Mouse (Mus musculus) spleen, adult 10 weeks (tissue): Measurements from ENCODE around the gene Chd4. TPM values are rescaled to one million over a fixed set of nuclear protein-coding genes. Genes with fewer than 3 reads are reported as not detected.

Source experiments
- polyA plus RNA-seq: library from polyadenylated mRNA; stranded (reverse); fragments of 350-450 nt; fragmentation: Illumina TruSeq; extraction: RNeasy Lipid Tissue Mini Kit (QIAGEN cat#74804); gene quantifications from one replicate; pipeline ENCODE4 v1.2.3, GENCODE M21; 2015; ENCODE audit warnings: low replicate concordance; ENCODE audit not compliant: insufficient read depth

The Chd4 gene
- 174 TPM for polyA plus RNA-seq

GRCm38 (mm10) chr6:125095391-125096278 is at the start of gene Chd4:
Gene Chd4 (plus strand): TSS chr6:125095981.

GRCm38 (mm10) chr6:125049678-125050077 is 46.1 kb upstream of the Chd4 start, which contains the start of gene Acrbp:
Gene Acrbp (plus strand): TSS chr6:125049689.

GRCm38 (mm10) chr6:125067571-125067995 is 28.2 kb upstream of the Chd4 start, which contains the start of gene Lpar5:
Gene Lpar5 (plus strand): TSS chr6:125067920.

GRCm38 (mm10) chr6:125131302-125132156 is 35.7 kb downstream of the Chd4 start, which contains the start of gene Nop2:
Gene Nop2 (plus strand): TSS chr6:125131909.

GRCm38 (mm10) chr6:125145001-125145400 is 49.2 kb downstream of the Chd4 start, which contains the start of gene Iffo1:
Gene Iffo1 (plus strand): TSS chr6:125145241.

GRCm38 (mm10) chr6:125166051-125166751 is 70.4 kb downstream of the Chd4 start, which contains the start of gene Gapdh:
Gene Gapdh (minus strand): TSS chr6:125166467.

Other genes starting within 250 kb of the Chd4 start
- gene P3h3, start 238.2 kb upstream of the Chd4 start, polyA plus RNA-seq = 6.7 TPM
- 1.0 TPM for gene Gpr162, start 232.0 kb upstream of the Chd4 start, polyA plus RNA-seq
- 71.3 TPM for gene Cd4, start 207.8 kb upstream of the Chd4 start, polyA plus RNA-seq
- gene Lag3, start 184.3 kb upstream of the Chd4 start, polyA plus RNA-seq = 6.5 TPM
- gene Ptms, start 175.9 kb upstream of the Chd4 start, polyA plus RNA-seq = 193 TPM
- gene Mlf2, start 164.6 kb upstream of the Chd4 start, polyA plus RNA-seq = 41.7 TPM
- gene Cops7a, start 130.4 kb upstream of the Chd4 start, polyA plus RNA-seq = 30.5 TPM
- 3.0 TPM for gene Pianp, start 99.3 kb upstream of the Chd4 start, polyA plus RNA-seq
- 76.0 TPM for gene Zfp384, start 86.8 kb upstream of the Chd4 start, polyA plus RNA-seq
- 64.2 TPM for gene Ing4, start 56.2 kb upstream of the Chd4 start, polyA plus RNA-seq
- 22.3 TPM for gene Acrbp, start 46.3 kb upstream of the Chd4 start, polyA plus RNA-seq
- 8.7 TPM for gene Lpar5, start 28.1 kb upstream of the Chd4 start, polyA plus RNA-seq
- 22.7 TPM for gene Nop2, start 35.9 kb downstream of the Chd4 start, polyA plus RNA-seq
- 29.6 TPM for gene Iffo1, start 49.3 kb downstream of the Chd4 start, polyA plus RNA-seq
- 414 TPM for gene Gapdh, start 70.5 kb downstream of the Chd4 start, polyA plus RNA-seq
- 55.5 TPM for gene Ncapd2, start 95.7 kb downstream of the Chd4 start, polyA plus RNA-seq
- 61.7 TPM for gene Mrpl51, start 95.8 kb downstream of the Chd4 start, polyA plus RNA-seq
- 89.9 TPM for gene Vamp1, start 119.6 kb downstream of the Chd4 start, polyA plus RNA-seq
- 29.2 TPM for gene Tapbpl, start 135.9 kb downstream of the Chd4 start, polyA plus RNA-seq
- 35.2 TPM for gene Cd27, start 141.0 kb downstream of the Chd4 start, polyA plus RNA-seq
- not detected for gene Tuba3a, start 190.1 kb downstream of the Chd4 start, polyA plus RNA-seq
- gene Ltbr, start 217.9 kb downstream of the Chd4 start, polyA plus RNA-seq = 7.2 TPM
- gene Scnn1a, start 224.7 kb downstream of the Chd4 start, polyA plus RNA-seq = 0.84 TPM